Mouse (Mus musculus) cerebral cortex, adult 2 months (tissue): ENCODE data around the gene Dgkg.

Experiments
- WGBS: fragments of 180-500 bp; shearing (Covaris S2); methylation state at CpG from one replicate; pipeline ENCODE4 v1.1.7; 2018; 5-methylcytosine and 5-hydroxymethylcytosine counted together

Dgkg gene

GRCm38 (mm10) chr16:22643460-22643859 lies 13.6 kb downstream of the Dgkg start:
- 70% methylated on average over 8 of the region's 8 CpGs for WGBS

- WGBS, result 87% methylated on average over 6 of the region's 6 CpGs
These were observed 14.1 kb downstream of the Dgkg start for GRCm38 (mm10) chr16:22642953-22643352.

- 80% methylated on average over 4 of the region's 4 CpGs for WGBS
These were observed 15.0 kb downstream of the Dgkg start for GRCm38 (mm10) chr16:22642054-22642453.

- 59% methylated on average over 9 of the region's 9 CpGs for WGBS
These were observed 15.4 kb downstream of the Dgkg start for GRCm38 (mm10) chr16:22641588-22641987.

- 48% methylated on average over 3 of the region's 3 CpGs for WGBS
These were observed 19.7 kb downstream of the Dgkg start for GRCm38 (mm10) chr16:22637311-22637710.

GRCm38 (mm10) chr16:22635706-22636105 lies 21.3 kb downstream of the Dgkg start:
- 73% methylated on average over 8 of the region's 8 CpGs for WGBS

GRCm38 (mm10) chr16:22633063-22633462 lies 24.0 kb downstream of the Dgkg start:
- 79% methylated on average over 4 of the region's 4 CpGs for WGBS

- WGBS, result 78% methylated on average over 4 of the region's 4 CpGs
These were observed 26.7 kb downstream of the Dgkg start for GRCm38 (mm10) chr16:22630351-22630750.

GRCm38 (mm10) chr16:22629900-22630299 lies 27.1 kb downstream of the Dgkg start:
- 76% methylated on average over 4 of the region's 4 CpGs for WGBS

- WGBS, result 95% methylated on average over 5 of the region's 5 CpGs
These were observed 31.0 kb downstream of the Dgkg start for GRCm38 (mm10) chr16:22625987-22626386.

- 89% methylated on average over 5 of the region's 5 CpGs for WGBS
These were observed 31.6 kb downstream of the Dgkg start for GRCm38 (mm10) chr16:22625412-22625811.

GRCm38 (mm10) chr16:22622286-22622685 lies 34.7 kb downstream of the Dgkg start:
- WGBS, result 44% methylated on average over 9 of the region's 9 CpGs

- WGBS, result 83% methylated on average over 13 of the region's 13 CpGs
These were observed 35.6 kb downstream of the Dgkg start for GRCm38 (mm10) chr16:22621299-22621920.

GRCm38 (mm10) chr16:22618424-22619056 lies 38.5 kb downstream of the Dgkg start:
- 38% methylated on average over 8 of the region's 8 CpGs for WGBS

- WGBS, result 94% methylated on average over 4 of the region's 4 CpGs
These were observed 41.2 kb downstream of the Dgkg start for GRCm38 (mm10) chr16:22615805-22616204.

GRCm38 (mm10) chr16:22613186-22614073 lies 43.6 kb downstream of the Dgkg start:
- WGBS, result 64% methylated on average over 9 of the region's 9 CpGs

- 72% methylated on average over 6 of the region's 6 CpGs for WGBS
These were observed 49.0 kb downstream of the Dgkg start for GRCm38 (mm10) chr16:22608046-22608445.

GRCm38 (mm10) chr16:22606989-22607388 lies 50.0 kb downstream of the Dgkg start:
- 93% methylated on average over 4 of the region's 4 CpGs for WGBS

- WGBS, result 64% methylated on average over 9 of the region's 9 CpGs
These were observed 54.6 kb downstream of the Dgkg start for GRCm38 (mm10) chr16:22602399-22602798.

- 89% methylated on average over 3 of the region's 3 CpGs for WGBS
These were observed 55.3 kb downstream of the Dgkg start for GRCm38 (mm10) chr16:22601756-22602155.

- 84% methylated on average over 4 of the region's 4 CpGs for WGBS
These were observed 56.8 kb downstream of the Dgkg start for GRCm38 (mm10) chr16:22600108-22600699.

- WGBS, result 89% methylated on average over 6 of the region's 6 CpGs
These were observed 58.3 kb downstream of the Dgkg start for GRCm38 (mm10) chr16:22598741-22599140.
